Mouse (Mus musculus) limb, embryonic 14.5 days (tissue): ENCODE results near the gene Yjefn3. TPM values are rescaled to one million over a fixed set of nuclear protein-coding genes. Genes with fewer than 3 reads are reported as not detected.

ENCODE experiments used
- ATAC-seq: fragments of 200-750 bp; cut with Nextera tagmentation; 2 replicates; pipeline ENCODE4 v1.8.0; 2017; ENCODE audit warnings: low read depth, moderate number of reproducible peaks, moderate TSS enrichment; ENCODE audit not compliant: low FRiP score
- DNase-seq: peaks from one replicate; pipeline ENCODE4 v3.0.0-alpha.2; 2015; ENCODE audit warnings: low spot score
- H3K27ac ChIP-seq: fragments of 300-500 bp; sonication (generic); replicated peaks from 2 replicates; pipeline ENCODE4 v1.5.1; 2014; ENCODE audit warnings: low read depth, mild to moderate bottlenecking, low read length, moderate library complexity, mixed read lengths
- H3K27me3 ChIP-seq: fragments of 300-500 bp; sonication (generic); 2 replicates; pipeline ENCODE4 v1.6.1; 2014; ENCODE audit warnings: low read length, mixed read lengths; ENCODE audit not compliant: control insufficient read depth, insufficient read depth
- H3K36me3 ChIP-seq: fragments of 300-500 bp; sonication (generic); 2 replicates; pipeline ENCODE4 v1.6.1; 2014; ENCODE audit warnings: mild to moderate bottlenecking, low read length, moderate library complexity, mixed read lengths; ENCODE audit not compliant: control insufficient read depth, insufficient read depth
- H3K4me1 ChIP-seq: fragments of 300-500 bp; sonication (generic); 2 replicates; pipeline ENCODE4 v1.6.1; 2014; ENCODE audit warnings: antibody characterized with exemption, low read length, mixed read lengths; ENCODE audit not compliant: control insufficient read depth, insufficient read depth
- H3K4me2 ChIP-seq: fragments of 300-500 bp; sonication (generic); replicated peaks from 2 replicates; pipeline ENCODE4 v1.6.1; 2014; ENCODE audit warnings: low read depth, mild to moderate bottlenecking, low read length, moderate library complexity; ENCODE audit not compliant: severe bottlenecking
- H3K4me3 ChIP-seq: fragments of 300-500 bp; sonication (generic); replicated peaks from 2 replicates; pipeline ENCODE4 v1.5.1; 2014; ENCODE audit warnings: low read length
- H3K9ac ChIP-seq: fragments of 300-500 bp; sonication (generic); 2 replicates; pipeline ENCODE4 v1.6.1; 2014; ENCODE audit warnings: mild to moderate bottlenecking, low read depth, low read length, moderate library complexity; ENCODE audit not compliant: severe bottlenecking
- H3K9me3 ChIP-seq: fragments of 300-500 bp; sonication (generic); 2 replicates; pipeline ENCODE4 v1.6.1; 2016; ENCODE audit warnings: low read length; ENCODE audit not compliant: control insufficient read depth
- POLR2A ChIP-seq: fragments of 200-500 bp; IDR thresholded peaks from 2 replicates; pipeline ENCODE4 v1.8.0; 2012; ENCODE audit warnings: inconsistent platforms, mild to moderate bottlenecking, moderate library complexity, borderline replicate concordance; ENCODE audit not compliant: insufficient read depth, insufficient read length; ENCODE audit errors: extremely low read depth
- WGBS: fragments of 180-500 bp; shearing (Covaris S2); extraction: QIAGEN DNeasy Blood & Tissue Kit; methylation state at CpG from one replicate; pipeline ENCODE4 v1.1.7; 2014; 5-methylcytosine and 5-hydroxymethylcytosine counted together
- polyA plus RNA-seq, 2 experiments: library from polyadenylated mRNA; depleted of rRNA in 1 of 2; stranded (reverse) in 1 of 2; unstranded in 1 of 2; fragments of >200 nt; fragmentation: Nextera tagmentation in 1 of 2; extraction: Ambion mirVana in 1 of 2; gene quantifications; 2 replicates each; pipeline versions ENCODE4 v1.2.1 to v1.2.3; 2012 to 2014

Gene Yjefn3
- polyA plus RNA-seq, 2 experiments, result 5.4 to 5.5 TPM

GRCm38 (mm10) chr8:69919010-69919409 is 16.5 kb upstream of the Yjefn3 start:
- peak; percentile 72 for ATAC-seq
- Histone ChIP-seq H3K9me3 (no peaks in the 10 kb centered on the region), H3K9ac (no peak overlapping the region), H3K4me3 (no peak overlapping the region), H3K27me3 (no peaks in the 10 kb centered on the region), H3K4me1 (peaks cover 4% of the 10 kb centered on the region; the same call in 1 of the 2 replicates), H3K36me3 (peaks cover 40% of the 10 kb centered on the region), H3K4me2 (no peak overlapping the region), H3K27ac (no peak overlapping the region)
- TF ChIP-seq POLR2A, result no peak
- WGBS, result 47% methylated on average over 1 of the region's 1 CpGs
- peak; percentile 80 for DNase-seq

GRCm38 (mm10) chr8:69918506-69918905 is 16.0 kb upstream of the Yjefn3 start:
- no peak overlapping the region for H3K4me3 ChIP-seq
- DNase-seq (no peak), ATAC-seq (no peak)
- no peak overlapping the region for H3K9ac ChIP-seq
- no peak for TF ChIP-seq POLR2A
- H3K27ac ChIP-seq, result no peak overlapping the region
- no peaks in the 10 kb centered on the region for H3K27me3 ChIP-seq
- H3K36me3 ChIP-seq, result peaks cover 45% of the 10 kb centered on the region
- H3K4me1 ChIP-seq, result peaks cover 4% of the 10 kb centered on the region; the same call in 1 of the 2 replicates
- H3K9me3 ChIP-seq, result no peaks in the 10 kb centered on the region
- no peak overlapping the region for H3K4me2 ChIP-seq

- Histone ChIP-seq H3K9me3 (no peaks in the 10 kb centered on the region), H3K27ac (no peak overlapping the region), H3K4me2 (no peak overlapping the region), H3K9ac (no peak overlapping the region), H3K27me3 (no peaks in the 10 kb centered on the region), H3K36me3 (peaks cover 72% of the 10 kb centered on the region), H3K4me1 (peaks cover 4% of the 10 kb centered on the region; the same call in 1 of the 2 replicates), H3K4me3 (no peak overlapping the region)
- 62% methylated on average over 5 of the region's 5 CpGs for WGBS
- TF ChIP-seq POLR2A, result no peak
- no peak for ATAC-seq
- no peak for DNase-seq
These were observed 13.2 kb upstream of the Yjefn3 start for GRCm38 (mm10) chr8:69915748-69916147.

GRCm38 (mm10) chr8:69914526-69914925 is 12.0 kb upstream of the Yjefn3 start:
- no peak overlapping the region for H3K4me2 ChIP-seq
- 92% methylated on average over 4 of the region's 4 CpGs for WGBS
- no peak for ATAC-seq
- no peaks in the 10 kb centered on the region for H3K27me3 ChIP-seq
- DNase-seq, result no peak
- TF ChIP-seq POLR2A, result no peak
- H3K9me3 ChIP-seq, result no peaks in the 10 kb centered on the region
- H3K4me1 ChIP-seq, result no peaks in the 10 kb centered on the region
- peaks cover 84% of the 10 kb centered on the region for H3K36me3 ChIP-seq
- H3K4me3 ChIP-seq, result no peak overlapping the region
- H3K9ac ChIP-seq, result no peak overlapping the region
- H3K27ac ChIP-seq, result no peak overlapping the region

- 89% methylated on average over 12 of the region's 12 CpGs for WGBS
- ATAC-seq, result no peak
These were observed 10.1 kb upstream of the Yjefn3 start for GRCm38 (mm10) chr8:69912478-69913074.

More at GRCm38 (mm10) chr8:69912478-69913074, 10.1 kb upstream of the Yjefn3 start:
- TF ChIP-seq POLR2A, result no peak
- H3K9me3 ChIP-seq, result no peaks in the 10 kb centered on the region
- no peaks in the 10 kb centered on the region for H3K4me1 ChIP-seq
- H3K27ac ChIP-seq, result no peak overlapping the region
- DNase-seq, result no peak
- H3K4me3 ChIP-seq, result no peak overlapping the region
- no peaks in the 10 kb centered on the region for H3K27me3 ChIP-seq
- no peak overlapping the region for H3K9ac ChIP-seq
- H3K4me2 ChIP-seq, result no peak overlapping the region
- H3K36me3 ChIP-seq, result peaks cover 99% of the 10 kb centered on the region
